Mouse (Mus musculus) mature B cell (primary cell): Measurements from ENCODE around the gene Parp8.

Experiments used
- in situ Hi-C: fragments of 300-500 bp; cut with MboI; formaldehyde crosslinking; loops from 2 replicates; pipeline ENCODE4 v1.14.3; 2019

Gene Parp8

GRCm38 (mm10) chr13:117020631-117021030 is 4.7 kb downstream of the Parp8 start:
- in situ Hi-C loops = loop anchor here (10.0 kb wide), 1 partner anchor 184 kb away; the partner anchor contains the start of gene Emb

DNA sequence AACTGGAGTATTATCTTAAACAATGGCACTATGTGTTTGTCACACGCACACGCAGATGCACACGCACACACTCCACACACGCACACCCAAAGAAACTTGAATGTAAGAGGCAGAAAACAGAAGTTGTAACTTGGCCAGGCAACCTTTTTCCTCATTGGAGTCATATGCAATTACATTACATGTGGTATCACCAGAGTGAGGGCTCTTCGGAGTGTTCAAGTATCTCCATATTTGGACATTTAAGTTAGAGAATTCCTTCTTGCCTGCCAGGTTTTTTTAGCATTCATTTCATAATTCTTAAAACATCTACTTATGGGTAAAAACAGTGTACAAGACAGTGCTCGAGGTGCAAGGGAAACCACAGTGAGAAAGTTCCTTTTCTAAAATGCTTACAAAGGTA is 6.7 kb downstream of the Parp8 start:
- in situ Hi-C loops = no loop called here

DNA sequence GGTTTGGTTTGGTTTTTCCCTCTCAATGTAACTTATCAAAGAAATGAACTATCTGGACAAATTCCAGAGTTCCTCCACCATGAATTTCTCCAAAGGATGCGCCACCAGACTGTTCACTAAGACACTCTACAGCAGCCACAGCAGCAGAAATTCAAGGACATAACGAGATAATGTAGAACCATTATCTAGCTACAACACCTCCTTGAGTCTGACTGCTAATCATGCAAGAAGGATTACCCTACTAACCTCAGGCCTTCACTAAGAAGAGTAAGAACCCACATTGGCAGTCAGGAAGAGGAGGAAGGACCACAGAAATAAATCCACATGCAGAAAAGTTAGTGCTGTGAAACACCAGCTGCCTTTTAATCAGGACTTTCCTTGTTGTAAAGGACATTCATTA is 11.8 kb downstream of the Parp8 start:
- in situ Hi-C loops = no loop called here

GRCm38 (mm10) chr13:117012031-117012430 is 13.3 kb downstream of the Parp8 start:
- in situ Hi-C loops = no loop called here

GRCm38 (mm10) chr13:117010143-117010542 is 15.2 kb downstream of the Parp8 start:
- in situ Hi-C loops = no loop called here

DNA sequence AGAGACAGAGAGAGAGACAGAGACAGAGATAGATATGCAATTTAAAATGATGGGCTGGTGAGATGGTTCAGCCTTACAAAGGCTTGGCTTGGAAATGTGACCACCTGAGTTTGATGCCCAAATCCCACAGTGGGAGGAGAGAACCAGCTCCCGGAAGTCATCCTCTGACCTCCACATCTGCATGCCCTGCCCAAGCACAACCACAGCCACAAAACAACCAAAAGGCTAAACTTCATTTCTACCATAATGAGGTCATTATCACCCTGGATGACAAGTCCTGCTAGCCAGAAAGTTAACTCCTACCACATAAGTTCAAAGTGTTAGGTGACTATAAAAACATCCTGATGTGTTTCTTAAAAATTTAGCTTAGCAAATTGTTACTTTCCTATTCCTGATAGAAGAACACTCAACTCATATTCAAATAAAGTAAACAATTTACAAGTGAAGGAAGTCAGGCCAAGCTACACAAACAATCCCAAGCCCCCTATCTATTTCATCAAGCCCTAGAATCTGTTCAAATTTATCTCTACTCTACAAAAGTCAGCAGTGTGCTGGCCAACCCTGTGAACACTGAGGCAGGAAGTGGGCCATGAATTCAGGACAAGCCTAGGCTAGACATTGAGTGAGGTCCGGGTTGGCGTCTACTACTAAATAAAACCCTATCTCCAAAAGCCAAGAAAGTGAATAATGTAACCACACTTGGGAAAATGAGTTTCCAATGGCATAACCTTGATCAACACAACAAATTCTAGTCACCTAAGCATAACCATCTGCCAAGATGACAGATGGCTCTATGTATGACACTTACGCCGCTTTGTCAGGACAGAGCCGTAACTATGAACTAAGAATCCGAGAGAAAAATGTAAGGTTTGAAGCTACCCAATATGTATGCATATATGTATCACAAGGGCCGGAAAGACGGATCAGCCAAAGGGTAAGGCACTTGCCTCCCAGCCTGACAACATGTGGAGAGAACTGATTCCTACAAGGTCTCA is 17.0 kb downstream of the Parp8 start:
- in situ Hi-C loops = no loop called here

- in situ Hi-C loops = no loop called here
Observed at GRCm38 (mm10) chr13:117007566-117007965, 17.8 kb downstream of the Parp8 start.

DNA sequence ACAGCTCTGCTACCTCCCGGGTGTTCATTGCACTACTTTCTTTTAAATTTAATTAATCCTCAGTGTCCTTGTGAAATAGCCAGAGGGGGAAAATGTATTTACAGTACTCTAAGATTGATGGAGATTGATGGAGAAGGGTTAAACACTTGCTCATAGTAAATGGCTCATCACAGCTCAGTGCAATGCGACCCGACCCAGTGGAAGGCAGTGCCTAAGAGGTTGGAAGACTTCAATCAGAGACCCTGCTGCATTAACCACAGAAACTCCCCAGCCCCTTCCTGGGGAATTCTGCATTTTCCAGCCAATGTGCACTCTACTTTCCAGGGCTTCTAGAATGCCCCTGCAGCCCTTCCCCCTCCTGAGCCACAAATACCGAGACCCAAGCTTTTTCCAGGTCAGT is 18.7 kb downstream of the Parp8 start:
- in situ Hi-C loops = no loop called here

GRCm38 (mm10) chr13:117000493-117000892 is 24.8 kb downstream of the Parp8 start:
- in situ Hi-C loops = no loop called here

GRCm38 (mm10) chr13:116991560-116991959 is 33.8 kb downstream of the Parp8 start:
- in situ Hi-C loops = no loop called here

DNA sequence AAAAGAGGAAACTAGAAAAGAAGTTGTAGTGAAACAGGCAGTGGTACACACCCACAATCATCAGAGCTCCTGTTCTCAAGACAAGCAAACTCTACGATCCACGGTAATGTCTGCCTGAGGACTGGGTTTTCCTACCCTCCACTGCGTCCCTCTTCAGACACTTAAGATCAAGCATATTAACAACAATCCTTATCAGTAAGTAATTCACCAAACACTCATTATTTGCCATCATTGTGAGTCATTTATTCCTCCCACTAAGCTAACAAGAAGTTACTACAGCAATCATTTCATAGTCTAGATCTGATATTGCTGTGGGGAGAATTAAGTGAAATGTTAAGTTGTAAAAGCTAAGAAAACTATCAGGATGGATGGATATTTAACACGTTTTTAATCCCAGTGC is 35.0 kb downstream of the Parp8 start:
- in situ Hi-C loops = no loop called here

GRCm38 (mm10) chr13:116988706-116989105 is 36.6 kb downstream of the Parp8 start:
- in situ Hi-C loops = no loop called here

DNA sequence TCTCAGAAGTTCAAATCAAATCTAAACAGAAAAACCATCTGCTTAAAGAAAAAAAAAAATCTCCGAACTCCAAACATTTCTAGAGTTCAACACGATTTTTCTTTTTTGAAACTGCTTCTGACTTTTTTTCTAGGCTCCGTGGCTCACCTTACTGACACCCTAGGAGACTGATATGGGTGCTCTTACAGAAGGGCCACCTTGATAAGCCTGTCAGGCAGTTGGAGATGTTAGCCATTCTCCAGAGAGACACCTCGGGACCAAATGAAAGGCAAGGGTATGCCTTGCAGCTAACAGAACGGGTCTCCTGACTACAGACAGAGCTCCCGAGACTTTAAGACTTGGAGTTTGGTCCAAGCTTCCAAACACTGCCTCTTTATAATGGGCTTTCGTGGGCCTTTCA is 37.1 kb downstream of the Parp8 start:
- in situ Hi-C loops = no loop called here

DNA sequence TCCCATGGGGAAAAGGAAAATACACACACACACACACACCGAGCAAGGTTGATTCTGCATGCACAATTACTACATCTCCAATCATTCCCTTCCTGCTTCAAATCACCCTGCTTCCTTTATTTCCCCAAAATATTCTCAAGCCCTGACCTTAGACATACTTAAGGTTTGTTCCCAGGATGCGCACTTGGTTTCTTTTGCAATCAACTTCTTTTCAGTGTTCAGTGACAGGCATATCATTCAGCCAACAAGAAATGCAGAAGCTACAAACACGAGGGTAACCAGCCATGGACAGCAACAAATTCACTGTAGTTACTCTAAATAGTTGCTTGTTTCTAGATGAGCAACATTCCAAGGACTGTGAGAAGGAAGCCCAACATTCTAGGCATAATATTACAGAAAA is 38.1 kb downstream of the Parp8 start:
- in situ Hi-C loops = no loop called here

DNA sequence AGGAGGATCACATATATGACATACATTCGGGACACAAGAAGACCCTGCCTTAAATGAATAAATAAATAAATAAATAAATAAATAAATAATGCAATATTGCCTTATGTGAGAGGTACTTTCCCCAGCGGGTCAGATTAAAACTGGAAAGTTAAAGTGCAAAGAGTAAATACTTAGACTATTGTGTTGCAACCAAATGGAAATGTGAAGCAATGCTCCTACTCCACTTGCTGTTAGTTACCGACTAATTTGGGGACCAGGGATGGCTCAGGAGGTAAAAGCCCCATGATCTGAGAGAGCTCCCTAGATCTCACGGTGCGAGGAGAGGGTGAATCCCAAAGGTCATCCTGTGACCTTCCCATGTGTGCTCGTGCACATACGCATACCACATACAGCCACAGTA is 38.7 kb downstream of the Parp8 start:
- in situ Hi-C loops = no loop called here

DNA sequence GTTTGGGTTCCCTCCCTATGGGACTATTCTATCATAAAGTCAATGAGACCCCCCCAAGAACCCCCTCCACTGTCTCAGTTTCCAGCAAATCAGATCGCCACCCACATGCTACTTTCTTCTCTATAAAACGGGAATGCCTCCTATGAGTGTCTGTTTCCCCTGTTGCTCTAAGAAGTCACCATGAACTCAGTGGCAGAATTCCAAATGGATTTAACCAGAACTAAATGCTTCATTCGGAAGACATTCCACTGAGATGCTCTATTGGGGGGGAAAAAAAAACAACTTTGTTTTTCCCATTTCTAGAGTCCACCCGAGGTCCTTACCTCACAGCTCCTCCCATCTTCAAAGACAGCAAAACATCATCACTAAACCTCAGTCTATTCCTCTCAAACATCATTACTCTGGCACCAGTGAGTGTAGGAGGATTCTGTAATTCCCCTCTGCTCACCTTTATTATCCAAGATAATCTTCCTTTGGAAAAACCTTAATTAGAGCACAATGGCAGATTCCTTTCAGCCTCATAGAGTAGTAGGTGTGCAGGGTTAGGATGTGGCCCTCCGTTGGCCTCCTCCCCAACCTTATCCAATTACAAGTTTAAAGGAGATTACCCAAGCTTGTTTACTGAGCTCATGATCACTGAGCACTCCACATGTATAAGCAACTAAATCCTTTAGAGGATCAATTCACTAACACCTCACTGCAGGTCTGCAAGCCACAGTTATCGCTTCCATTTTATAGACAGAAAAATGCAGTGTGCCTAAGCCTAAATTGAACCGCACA is 51.1 kb downstream of the Parp8 start:
- in situ Hi-C loops = no loop called here

- in situ Hi-C loops = no loop called here
Observed at GRCm38 (mm10) chr13:116973491-116973890, 51.8 kb downstream of the Parp8 start.

GRCm38 (mm10) chr13:116972036-116972611 is 53.2 kb downstream of the Parp8 start:
- in situ Hi-C loops = no loop called here

GRCm38 (mm10) chr13:116970706-116971428 is 54.5 kb downstream of the Parp8 start:
- in situ Hi-C loops = no loop called here

DNA sequence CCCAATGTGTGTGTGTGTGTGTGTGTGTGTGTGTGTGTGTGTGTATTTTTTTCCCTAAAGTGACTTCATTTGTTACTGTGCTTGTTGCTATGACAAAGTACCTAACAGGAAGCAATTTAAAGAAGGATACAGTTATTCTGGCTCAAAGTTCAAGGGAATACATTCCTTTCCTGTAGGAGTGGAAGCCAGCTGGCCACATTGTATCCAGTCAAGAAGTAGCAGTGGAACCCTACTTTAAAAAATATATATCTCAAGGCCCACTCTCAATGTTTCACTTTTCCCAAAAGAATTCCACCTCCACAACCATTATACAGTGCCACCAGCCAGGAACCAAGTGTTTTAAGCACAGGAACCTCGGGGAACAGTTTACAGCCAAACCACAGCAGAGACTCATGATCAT is 55.7 kb downstream of the Parp8 start:
- in situ Hi-C loops = no loop called here

DNA sequence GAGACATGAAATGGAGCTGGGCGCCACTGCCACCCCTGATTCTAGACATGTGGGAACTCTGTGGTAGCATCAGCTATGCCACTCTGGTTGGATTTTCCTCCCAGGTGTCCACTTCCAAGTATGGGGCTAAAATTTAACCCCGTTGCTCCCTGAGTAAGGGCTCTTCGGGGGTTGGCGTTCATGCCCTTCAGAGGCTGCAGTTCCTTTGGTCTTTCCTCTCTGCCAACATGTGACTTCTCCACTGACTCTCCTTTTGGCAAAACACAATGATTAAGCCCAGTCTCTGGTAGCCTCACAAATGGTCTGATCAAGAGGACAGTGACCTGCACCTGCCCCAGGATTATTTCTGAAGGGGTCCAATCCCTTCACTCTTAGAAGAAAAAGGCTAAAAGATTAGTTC is 56.4 kb downstream of the Parp8 start:
- in situ Hi-C loops = no loop called here

GRCm38 (mm10) chr13:116967459-116967858 is 57.9 kb downstream of the Parp8 start:
- in situ Hi-C loops = no loop called here
